Mouse (Mus musculus) intestine, embryonic 16.5 days (tissue): ENCODE data around the gene Nprl2. TPM values are rescaled to one million over a fixed set of nuclear protein-coding genes. Genes with fewer than 3 reads are reported as not detected.
"Not testable (repeated sequence)": the region's sequence is repeated elsewhere in the genome, so short reads cannot be mapped to it uniquely, and the experiment has no call there.

ENCODE experiments used
- ATAC-seq: fragments of 200-750 bp; cut with Nextera tagmentation; 2 replicates; pipeline ENCODE4 v1.8.0; 2017; ENCODE audit warnings: moderate TSS enrichment, moderate library complexity
- H3K27ac ChIP-seq: fragments of 300-500 bp; sonication (generic); 2 replicates; pipeline ENCODE4 v1.5.1; 2014; ENCODE audit warnings: mild to moderate bottlenecking, low read length
- H3K27me3 ChIP-seq: fragments of 300-500 bp; sonication (generic); replicated peaks from 2 replicates; pipeline ENCODE4 v1.6.1; 2014; ENCODE audit warnings: low read length, control low read depth, mixed read lengths; ENCODE audit not compliant: control insufficient read depth, insufficient read depth
- H3K36me3 ChIP-seq: fragments of 300-500 bp; sonication (generic); 2 replicates; pipeline ENCODE4 v1.6.1; 2014; ENCODE audit warnings: low read length, control low read depth; ENCODE audit not compliant: control insufficient read depth, insufficient read depth
- H3K4me1 ChIP-seq: fragments of 300-500 bp; sonication (generic); 2 replicates; pipeline ENCODE4 v1.6.1; 2014; ENCODE audit warnings: low read length, control low read depth, mixed read lengths; ENCODE audit not compliant: control insufficient read depth, insufficient read depth
- H3K4me2 ChIP-seq: fragments of 300-500 bp; sonication (generic); 2 replicates; pipeline ENCODE4 v1.6.1; 2014; ENCODE audit warnings: low read depth, low read length, control low read depth
- H3K4me3 ChIP-seq: fragments of 300-500 bp; sonication (generic); 2 replicates; pipeline ENCODE4 v1.5.1; 2014; ENCODE audit warnings: mild to moderate bottlenecking, low read length
- H3K9ac ChIP-seq: fragments of 300-500 bp; sonication (generic); 2 replicates; pipeline ENCODE4 v1.6.1; 2014; ENCODE audit warnings: low read depth, low read length
- H3K9me3 ChIP-seq: fragments of 300-500 bp; sonication (generic); 2 replicates; pipeline ENCODE4 v1.6.1; 2016; ENCODE audit warnings: low read length, control low read depth; ENCODE audit not compliant: control insufficient read depth
- WGBS: fragments of 180-500 bp; shearing (Covaris S2); extraction: QIAGEN DNeasy Blood & Tissue Kit; methylation state at CpG from one replicate; pipeline ENCODE4 v1.1.7; 2014; 5-methylcytosine and 5-hydroxymethylcytosine counted together
- polyA plus RNA-seq: library from polyadenylated mRNA; unstranded; fragments of >200 nt; fragmentation: Nextera tagmentation; extraction: Ambion mirVana; gene quantifications from 2 replicates; pipeline ENCODE4 v1.2.1, GENCODE M21; 2015

The Nprl2 gene
- polyA plus RNA-seq, 1 experiment from 2014 or later = 39.1 TPM

- WGBS = 37% methylated on average over 13 of the region's 13 CpGs
- H3K9me3 ChIP-seq = no peaks in the 10 kb centered on the region
- peaks cover 6% of the 10 kb centered on the region; the same call in 1 of the 2 replicates for H3K36me3 ChIP-seq
- H3K9ac ChIP-seq = peak overlapping the region; percentile 85
- peak overlapping the region; percentile 74 for H3K4me2 ChIP-seq
- H3K27me3 ChIP-seq = no peaks in the 10 kb centered on the region
- no peak for ATAC-seq
- peak overlapping the region; percentile 78 for H3K4me3 ChIP-seq
- H3K27ac ChIP-seq = peak overlapping the region; percentile 72; the same call in 1 of the 2 replicates
- H3K4me1 ChIP-seq = peaks cover 45% of the 10 kb centered on the region
These were observed 28.0 kb downstream of the Nprl2 start for GRCm38 (mm10) chr9:107570016-107570415.

- no peak for ATAC-seq
- H3K27me3 ChIP-seq = no peaks in the 10 kb centered on the region
- peaks cover 3% of the 10 kb centered on the region; the same call in 1 of the 2 replicates for H3K36me3 ChIP-seq
- peak overlapping the region; percentile 85 for H3K9ac ChIP-seq
- H3K27ac ChIP-seq = peak overlapping the region; percentile 53
- H3K4me3 ChIP-seq = peak overlapping the region; percentile 78
- peaks cover 46% of the 10 kb centered on the region for H3K4me1 ChIP-seq
- 65% methylated on average over 21 of the region's 21 CpGs for WGBS
- H3K9me3 ChIP-seq = no peaks in the 10 kb centered on the region
- H3K4me2 ChIP-seq = peak overlapping the region; percentile 74
These were observed 28.8 kb downstream of the Nprl2 start for GRCm38 (mm10) chr9:107570845-107571244.

- peak overlapping the region; percentile 52; the same call in 1 of the 2 replicates for H3K27ac ChIP-seq
- H3K4me1 ChIP-seq = peaks cover 47% of the 10 kb centered on the region
- peaks cover 3% of the 10 kb centered on the region; the same call in 1 of the 2 replicates for H3K36me3 ChIP-seq
- H3K4me3 ChIP-seq = peak overlapping the region; percentile 78; the same call in 1 of the 2 replicates
- H3K9ac ChIP-seq = no peak overlapping the region
- H3K4me2 ChIP-seq = peak overlapping the region; percentile 74
- no peaks in the 10 kb centered on the region for H3K27me3 ChIP-seq
- no peaks in the 10 kb centered on the region for H3K9me3 ChIP-seq
- WGBS = 79% methylated on average over 22 of the region's 22 CpGs
- no peak for ATAC-seq
These were observed 29.7 kb downstream of the Nprl2 start for GRCm38 (mm10) chr9:107571534-107572326.

GRCm38 (mm10) chr9:107572327-107572662 lies 30.3 kb downstream of the Nprl2 start:
- Histone ChIP-seq H3K36me3 (peaks cover 3% of the 10 kb centered on the region; the same call in 1 of the 2 replicates), H3K4me3 (no peak overlapping the region), H3K27ac (no peak overlapping the region), H3K4me1 (peaks cover 45% of the 10 kb centered on the region), H3K9me3 (no peaks in the 10 kb centered on the region), H3K27me3 (no peaks in the 10 kb centered on the region), H3K4me2 (no peak overlapping the region), H3K9ac (no peak overlapping the region)
- 89% methylated on average over 2 of the region's 2 CpGs for WGBS
- ATAC-seq = no peak

GRCm38 (mm10) chr9:107573774-107574173 lies 31.7 kb downstream of the Nprl2 start:
- not testable (repeated sequence) for H3K4me2 ChIP-seq, H3K9ac ChIP-seq, ATAC-seq, H3K27ac ChIP-seq, H3K27me3 ChIP-seq, H3K9me3 ChIP-seq, H3K4me3 ChIP-seq, H3K36me3 ChIP-seq
- H3K4me1 ChIP-seq = peaks cover 40% of the 10 kb centered on the region
- 81% methylated on average over 6 of the region's 6 CpGs for WGBS

GRCm38 (mm10) chr9:107575579-107576356 lies 33.7 kb downstream of the Nprl2 start:
- H3K4me2 ChIP-seq = peak overlapping the region; percentile 6; the same call in 1 of the 2 replicates

GRCm38 (mm10) chr9:107576357-107577107 lies 34.5 kb downstream of the Nprl2 start, which contains the start of gene Hyal1:
Gene Hyal1 (plus strand): TSS chr9:107576927.
- Histone ChIP-seq H3K27ac (peak within 1 kb of the TSS; percentile 74), H3K9me3 (no peaks in the 10 kb centered on the region), H3K9ac (peak within 1 kb of the TSS; percentile 64), H3K4me3 (peak within 1 kb of the TSS; percentile 43), H3K27me3 (no peaks in the 10 kb centered on the region), H3K4me1 (peaks cover 35% of the 10 kb centered on the region), H3K36me3 (peaks cover 3% of the 10 kb centered on the region; the same call in 1 of the 2 replicates), H3K4me2 (peak within 1 kb of the TSS; percentile 64)
- WGBS = 18% methylated on average over 16 of the region's 16 CpGs
- ATAC-seq = peak; percentile 70

More at GRCm38 (mm10) chr9:107575579-107576356, 33.7 kb downstream of the Nprl2 start:
- Histone ChIP-seq H3K9me3 (no peaks in the 10 kb centered on the region), H3K36me3 (peaks cover 3% of the 10 kb centered on the region; the same call in 1 of the 2 replicates), H3K9ac (peak overlapping the region; percentile 64; the same call in 1 of the 2 replicates), H3K27ac (peak overlapping the region; percentile 74), H3K4me1 (peaks cover 38% of the 10 kb centered on the region), H3K27me3 (no peaks in the 10 kb centered on the region), H3K4me3 (no peak overlapping the region)
- 59% methylated on average over 14 of the region's 14 CpGs for WGBS
- ATAC-seq = peak; percentile 71

- Histone ChIP-seq H3K27ac (no peak overlapping the region), H3K9me3 (no peaks in the 10 kb centered on the region), H3K4me3 (no peak overlapping the region), H3K36me3 (no peaks in the 10 kb centered on the region; the same call in 1 of the 2 replicates), H3K9ac (no peak overlapping the region), H3K4me2 (no peak overlapping the region), H3K27me3 (no peaks in the 10 kb centered on the region), H3K4me1 (peaks cover 34% of the 10 kb centered on the region)
- no peak for ATAC-seq
- WGBS = 90% methylated on average over 10 of the region's 10 CpGs
These were observed 35.8 kb downstream of the Nprl2 start for GRCm38 (mm10) chr9:107577871-107578270.
